Mouse (Mus musculus) cerebellum, adult 2 months (tissue): ENCODE measurements around the gene Col6a2.

Experiments
- CTCF ChIP-seq: fragments of 200-500 bp; IDR thresholded peaks from 2 replicates; pipeline ENCODE4 v1.5.1; 2011; ENCODE audit warnings: low read depth, mild to moderate bottlenecking, control low read depth, low read length, moderate library complexity, borderline replicate concordance; ENCODE audit not compliant: insufficient read depth
- POLR2A ChIP-seq: fragments of 200-500 bp; IDR thresholded peaks from 2 replicates; pipeline ENCODE4 v1.6.1; 2011; ENCODE audit warnings: low read length, control low read depth, borderline replicate concordance; ENCODE audit not compliant: insufficient read depth

DNA sequence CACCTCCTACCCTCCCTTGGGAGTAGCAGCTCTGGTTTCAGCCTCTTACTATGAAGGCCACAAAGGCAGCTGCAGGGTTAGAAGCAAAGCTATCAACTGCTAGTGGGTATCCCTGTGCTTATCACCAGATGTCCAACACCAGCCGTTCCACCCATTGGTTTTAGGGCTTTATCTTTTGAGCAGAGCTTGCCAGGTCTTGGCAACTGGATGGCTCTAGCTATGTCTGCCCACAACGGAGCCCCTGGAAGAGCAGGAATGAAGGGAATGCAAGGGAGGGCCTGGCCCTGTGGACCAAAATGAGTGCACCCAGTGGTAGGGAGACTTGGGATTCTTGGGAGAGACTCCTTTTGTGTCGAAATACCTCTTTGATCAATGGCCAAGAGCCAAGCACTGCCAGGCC is 20.7 kb downstream of the Col6a2 start:
- TF ChIP-seq CTCF (no peak), POLR2A (no peak)
